Mouse (Mus musculus) neural tube, embryonic 14.5 days (tissue): ENCODE data around the gene Apbb2. TPM values are rescaled to one million over a fixed set of nuclear protein-coding genes. Genes with fewer than 3 reads are reported as not detected.

Source experiments
- ATAC-seq: fragments of 200-750 bp; cut with Nextera tagmentation; 2 replicates; pipeline ENCODE4 v1.8.0; 2017; ENCODE audit warnings: low read depth, mild to moderate bottlenecking, moderate TSS enrichment, moderate library complexity
- H3K27ac ChIP-seq: fragments of 300-500 bp; sonication (generic); 2 replicates; pipeline ENCODE4 v1.5.1; 2014; ENCODE audit warnings: low read depth, mild to moderate bottlenecking, control low read depth, low read length, moderate library complexity, mixed read lengths
- H3K27me3 ChIP-seq: fragments of 300-500 bp; sonication (generic); 2 replicates; pipeline ENCODE4 v1.6.1; 2014; ENCODE audit warnings: low read length; ENCODE audit not compliant: control insufficient read depth, insufficient read depth
- H3K36me3 ChIP-seq: fragments of 300-500 bp; sonication (generic); 2 replicates; pipeline ENCODE4 v1.6.1; 2014; ENCODE audit warnings: low read length, mixed read lengths; ENCODE audit not compliant: control insufficient read depth, insufficient read depth
- H3K4me1 ChIP-seq: fragments of 300-500 bp; sonication (generic); 2 replicates; pipeline ENCODE4 v1.6.1; 2014; ENCODE audit warnings: low read length; ENCODE audit not compliant: control insufficient read depth, insufficient read depth
- H3K4me2 ChIP-seq: fragments of 300-500 bp; sonication (generic); 2 replicates; pipeline ENCODE4 v1.6.1; 2014; ENCODE audit warnings: mild to moderate bottlenecking, low read depth, low read length, control low read depth
- H3K4me3 ChIP-seq: fragments of 300-500 bp; sonication (generic); 2 replicates; pipeline ENCODE4 v1.5.1; 2014; ENCODE audit warnings: low read depth, low read length, control low read depth, mixed read lengths
- H3K9ac ChIP-seq: fragments of 300-500 bp; sonication (generic); replicated peaks from 2 replicates; pipeline ENCODE4 v1.6.1; 2014; ENCODE audit warnings: low read depth, mild to moderate bottlenecking, control low read depth, low read length, mixed read lengths
- H3K9me3 ChIP-seq: fragments of 300-500 bp; sonication (generic); 2 replicates; pipeline ENCODE4 v1.6.1; 2016; ENCODE audit warnings: low read length; ENCODE audit not compliant: control insufficient read depth
- WGBS: fragments of 180-500 bp; shearing (Covaris S2); extraction: QIAGEN DNeasy Blood & Tissue Kit; methylation state at CpG from one replicate; pipeline ENCODE4 v1.1.7; 2014; 5-methylcytosine and 5-hydroxymethylcytosine counted together
- polyA plus RNA-seq: library from polyadenylated mRNA; unstranded; fragments of >200 nt; fragmentation: Nextera tagmentation; extraction: Ambion mirVana; gene quantifications from 2 replicates; pipeline ENCODE4 v1.2.1, GENCODE M21; 2014

The Apbb2 gene
- polyA plus RNA-seq, 1 experiment from 2014 or later, result 132 TPM

- Histone ChIP-seq H3K4me1 (peaks cover 28% of the 10 kb centered on the region), H3K9me3 (no peaks in the 10 kb centered on the region), H3K27me3 (no peaks in the 10 kb centered on the region), H3K36me3 (no peaks in the 10 kb centered on the region), H3K4me2 (peak overlapping the region; percentile 57; the same call in 1 of the 2 replicates), H3K9ac (no peak overlapping the region), H3K4me3 (0 out of 2 replicates have a peak overlapping the region, but pooled peaks have one; percentile 96), H3K27ac (peak overlapping the region; percentile 97; the same call in 1 of the 2 replicates)
- ATAC-seq, result no peak
- WGBS, result 31% methylated on average over 11 of the region's 11 CpGs
Measured at GRCm38 (mm10) chr5:66619195-66619594, 611 bp upstream of the Apbb2 start.

GRCm38 (mm10) chr5:66617921-66618460, 593 bp downstream of the Apbb2 start:
- H3K9ac ChIP-seq, result peak overlapping the region; percentile 83
- no peaks in the 10 kb centered on the region for H3K27me3 ChIP-seq
- WGBS, result under 1% methylated on average over 51 of the region's 54 CpGs
- peak overlapping the region; percentile 97 for H3K27ac ChIP-seq
- H3K36me3 ChIP-seq, result no peaks in the 10 kb centered on the region
- peak; percentile 74 for ATAC-seq
- H3K4me3 ChIP-seq, result peak overlapping the region; percentile 96
- peak overlapping the region; percentile 57 for H3K4me2 ChIP-seq
- H3K9me3 ChIP-seq, result no peaks in the 10 kb centered on the region
- H3K4me1 ChIP-seq, result peaks cover 34% of the 10 kb centered on the region

- Histone ChIP-seq H3K27ac (no peak overlapping the region), H3K27me3 (no peaks in the 10 kb centered on the region), H3K9ac (no peak overlapping the region), H3K36me3 (no peaks in the 10 kb centered on the region), H3K4me1 (peaks cover 41% of the 10 kb centered on the region), H3K4me3 (no peak overlapping the region), H3K9me3 (no peaks in the 10 kb centered on the region), H3K4me2 (no peak overlapping the region)
- ATAC-seq, result no peak
- WGBS, result 73% methylated on average over 4 of the region's 4 CpGs
Measured at GRCm38 (mm10) chr5:66614940-66615339, 3.6 kb downstream of the Apbb2 start.

- H3K27ac ChIP-seq, result no peak overlapping the region
- no peaks in the 10 kb centered on the region for H3K36me3 ChIP-seq
- H3K4me3 ChIP-seq, result no peak overlapping the region
- no peak overlapping the region for H3K4me2 ChIP-seq
- peaks cover 43% of the 10 kb centered on the region for H3K4me1 ChIP-seq
- WGBS, result 56% methylated on average over 3 of the region's 3 CpGs
- no peak overlapping the region for H3K9ac ChIP-seq
- no peak for ATAC-seq
- H3K27me3 ChIP-seq, result no peaks in the 10 kb centered on the region
- H3K9me3 ChIP-seq, result no peaks in the 10 kb centered on the region
Measured at GRCm38 (mm10) chr5:66613725-66614124, 4.9 kb downstream of the Apbb2 start.

GRCm38 (mm10) chr5:66612964-66613363, 5.6 kb downstream of the Apbb2 start:
- Histone ChIP-seq H3K4me1 (peaks cover 43% of the 10 kb centered on the region), H3K4me2 (no peak overlapping the region), H3K9ac (no peak overlapping the region), H3K9me3 (no peaks in the 10 kb centered on the region), H3K36me3 (no peaks in the 10 kb centered on the region), H3K27me3 (no peaks in the 10 kb centered on the region), H3K27ac (no peak overlapping the region), H3K4me3 (no peak overlapping the region)
- ATAC-seq, result no peak
- WGBS, result 44% methylated on average over 5 of the region's 5 CpGs

- Histone ChIP-seq H3K4me1 (peaks cover 36% of the 10 kb centered on the region), H3K9me3 (no peaks in the 10 kb centered on the region), H3K36me3 (no peaks in the 10 kb centered on the region), H3K27me3 (no peaks in the 10 kb centered on the region), H3K27ac (no peak overlapping the region), H3K9ac (no peak overlapping the region), H3K4me2 (no peak overlapping the region), H3K4me3 (no peak overlapping the region)
- 58% methylated on average over 4 of the region's 4 CpGs for WGBS
- no peak for ATAC-seq
Measured at GRCm38 (mm10) chr5:66611851-66612250, 6.7 kb downstream of the Apbb2 start.

- Histone ChIP-seq H3K36me3 (no peaks in the 10 kb centered on the region), H3K4me1 (peaks cover 31% of the 10 kb centered on the region), H3K27me3 (no peaks in the 10 kb centered on the region), H3K9ac (no peak overlapping the region), H3K4me2 (no peak overlapping the region), H3K9me3 (no peaks in the 10 kb centered on the region), H3K27ac (no peak overlapping the region), H3K4me3 (no peak overlapping the region)
- ATAC-seq, result no peak
- WGBS, result 94% methylated on average over 5 of the region's 5 CpGs
Measured at GRCm38 (mm10) chr5:66611361-66611760, 7.2 kb downstream of the Apbb2 start.

- Histone ChIP-seq H3K4me3 (no peak overlapping the region), H3K4me1 (peaks cover 24% of the 10 kb centered on the region), H3K4me2 (no peak overlapping the region), H3K27me3 (no peaks in the 10 kb centered on the region), H3K9me3 (no peaks in the 10 kb centered on the region), H3K27ac (no peak overlapping the region; the same call in 1 of the 2 replicates), H3K9ac (no peak overlapping the region), H3K36me3 (no peaks in the 10 kb centered on the region)
- 89% methylated on average over 12 of the region's 12 CpGs for WGBS
- no peak for ATAC-seq
Measured at GRCm38 (mm10) chr5:66610270-66610669, 8.3 kb downstream of the Apbb2 start.

GRCm38 (mm10) chr5:66609306-66609705, 9.3 kb downstream of the Apbb2 start:
- Histone ChIP-seq H3K9me3 (no peaks in the 10 kb centered on the region), H3K9ac (no peak overlapping the region), H3K36me3 (no peaks in the 10 kb centered on the region), H3K4me1 (peaks cover 21% of the 10 kb centered on the region), H3K27me3 (no peaks in the 10 kb centered on the region), H3K27ac (no peak overlapping the region), H3K4me3 (no peak overlapping the region), H3K4me2 (peak overlapping the region; percentile 9; the same call in 1 of the 2 replicates)
- WGBS, result 10% methylated on average over 7 of the region's 7 CpGs
- peak; percentile 45; the same call in 1 of the 2 replicates for ATAC-seq
